Mouse (Mus musculus) cerebellum, postnatal 10 days (tissue): ENCODE results near the gene Rab3c.

Experiments
- DNase-seq, 2 experiments: peaks; one replicate each; pipeline ENCODE4 v3.0.0; 2021; ENCODE audit warnings: mixed read lengths in 2 of 2

Rab3c gene

DNA sequence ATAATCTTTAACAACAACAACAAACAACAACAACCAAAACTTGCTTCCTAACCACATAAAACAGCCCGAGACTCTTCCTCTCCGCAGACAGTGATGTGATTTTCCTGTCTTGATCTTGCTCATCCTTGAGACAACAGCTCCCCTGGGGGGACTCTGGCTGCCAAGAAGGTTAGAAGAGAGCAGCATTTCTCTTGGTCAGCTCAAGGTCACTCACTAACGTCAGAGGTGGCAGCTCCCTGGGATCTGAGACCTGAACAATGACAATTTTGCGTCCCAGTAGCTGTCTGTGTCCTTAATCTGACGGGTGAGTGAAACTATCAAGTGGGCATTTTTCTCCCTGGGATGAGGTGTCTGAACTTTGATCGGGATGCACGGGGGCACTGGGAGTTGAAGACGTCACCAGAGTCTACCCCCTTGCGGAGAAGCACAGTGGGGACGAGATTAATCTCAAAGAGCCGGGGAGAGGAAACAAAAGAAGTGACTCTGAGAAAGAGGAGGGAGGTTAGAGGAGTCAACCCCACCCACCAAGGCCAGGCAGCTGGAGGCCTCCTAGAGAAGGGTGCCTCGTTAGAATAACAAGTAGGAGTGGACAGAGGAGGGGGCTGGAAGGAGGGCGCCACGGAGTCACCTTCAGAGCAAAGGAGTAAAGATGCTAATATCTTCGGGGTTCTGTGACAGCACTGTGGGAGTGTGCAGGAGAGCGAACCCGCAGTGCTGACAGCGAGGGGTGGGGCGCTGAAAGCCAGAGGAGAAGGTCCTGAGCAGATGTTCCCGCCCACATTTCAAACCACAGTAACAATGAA, 261.7 kb downstream of the Rab3c start:
- peak; percentile 62 to 63 for DNase-seq

DNA sequence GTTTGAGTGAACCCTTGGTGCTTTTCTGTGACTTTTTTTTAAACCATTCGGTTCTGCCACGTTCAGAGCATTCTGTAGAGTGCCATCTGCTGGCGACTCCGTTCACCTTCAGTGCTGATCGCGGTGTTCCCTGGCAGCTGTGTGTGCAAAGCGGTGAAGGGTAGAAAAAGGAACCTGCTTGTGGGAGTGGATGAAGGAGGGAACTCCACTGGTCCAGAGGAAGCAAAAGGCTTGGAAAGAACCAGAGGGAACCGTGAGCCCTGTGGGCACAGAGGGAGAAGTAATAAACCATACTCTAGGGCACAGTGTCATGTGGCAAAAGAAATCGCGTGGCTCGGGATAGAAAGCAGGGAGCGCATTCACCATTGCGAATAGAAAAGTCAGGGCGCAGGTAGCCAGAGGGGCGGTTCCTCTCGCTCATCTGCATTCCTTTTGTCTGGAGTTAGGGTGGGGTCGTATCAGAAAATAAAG, 262.3 kb downstream of the Rab3c start:
- DNase-seq: peak; percentile 93 to 94

DNA sequence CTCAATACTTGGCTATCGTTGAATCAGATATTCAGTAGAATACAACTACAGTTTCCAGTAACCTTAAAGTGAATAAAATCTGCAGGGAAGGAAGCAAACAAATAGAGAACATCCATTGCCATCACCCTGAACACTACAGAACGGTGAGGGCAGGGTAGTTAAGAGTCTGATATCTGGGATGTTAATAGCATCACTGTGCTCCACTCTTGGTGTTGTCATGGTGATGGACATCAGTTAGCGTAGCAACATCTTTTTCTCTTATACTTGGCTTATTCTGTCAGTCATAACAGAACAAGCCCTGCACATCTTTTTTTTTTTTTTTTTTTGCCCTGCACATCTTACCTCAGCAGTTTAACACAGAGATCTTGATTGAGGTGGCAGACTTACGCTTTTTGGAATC, 268.8 kb downstream of the Rab3c start:
- no peak for DNase-seq

DNA sequence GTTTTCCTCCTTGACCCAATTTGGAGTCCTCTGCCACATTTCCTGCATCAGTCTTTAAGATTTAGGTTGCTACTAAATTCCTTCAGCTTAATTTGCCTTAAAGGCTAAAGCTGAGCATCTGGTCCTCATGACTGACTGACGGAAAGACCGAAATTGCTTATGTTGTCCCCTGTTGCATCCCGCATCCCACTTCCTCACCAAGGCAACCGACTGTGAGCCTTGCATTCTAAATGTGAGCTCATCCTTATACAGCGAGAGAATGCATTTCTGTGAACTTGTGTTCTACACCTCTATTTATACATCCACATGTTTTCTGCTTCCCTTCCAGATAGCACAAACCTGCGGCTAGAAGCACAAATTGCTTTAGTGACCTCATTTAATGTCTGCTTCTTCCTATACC, 269.9 kb downstream of the Rab3c start:
- DNase-seq: no peak

DNA sequence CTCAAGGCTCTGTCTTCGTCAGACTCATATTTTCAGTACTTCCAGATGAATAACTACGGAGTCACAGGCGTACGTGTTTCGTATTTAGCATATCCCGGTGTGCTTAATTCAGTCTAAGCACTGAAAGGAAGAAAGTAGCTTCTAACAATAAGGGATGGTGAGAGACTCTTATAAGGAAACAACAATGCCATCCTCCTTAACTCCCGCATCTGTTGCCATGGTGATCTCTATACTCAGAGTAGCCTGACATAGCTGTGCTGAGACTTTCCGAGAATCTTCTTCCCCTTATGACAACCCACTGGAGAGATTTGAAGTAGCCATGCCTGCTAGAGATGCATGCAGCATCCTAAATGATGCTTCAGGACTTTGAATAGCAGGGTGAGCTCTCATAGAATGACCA, 272.3 kb downstream of the Rab3c start:
- DNase-seq: no peak

DNA sequence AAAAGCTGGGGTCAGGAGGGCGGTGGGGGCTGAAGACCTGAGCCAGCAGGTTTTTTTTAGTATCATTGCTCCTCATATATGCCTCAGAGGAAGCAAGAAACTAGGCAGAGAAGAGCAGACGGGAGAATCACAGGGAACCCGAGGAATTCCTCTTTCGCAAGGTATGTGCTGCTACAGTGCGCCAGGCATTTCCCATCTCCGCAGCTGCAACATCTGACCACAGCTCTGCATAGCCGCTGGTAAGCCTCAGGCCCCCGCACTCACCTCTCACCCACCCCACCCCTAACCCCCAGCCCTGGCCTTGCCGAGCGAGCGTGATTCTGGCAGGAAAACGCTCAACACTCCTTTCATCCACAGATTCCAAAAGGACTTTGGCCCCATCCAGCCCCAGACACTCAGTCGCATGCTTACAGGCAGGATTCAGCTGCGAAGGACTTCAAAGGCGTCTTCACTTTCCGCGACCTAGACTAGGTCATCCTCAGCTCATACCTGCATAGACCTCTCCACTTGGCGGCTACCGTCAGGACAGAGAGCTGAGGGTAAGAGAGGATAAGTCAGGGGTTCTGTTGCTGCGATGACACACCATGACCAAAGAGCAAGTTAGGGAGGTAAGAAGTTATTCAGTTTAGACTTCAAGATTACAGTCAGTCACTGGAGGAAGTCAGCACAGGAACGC, 274.6 kb downstream of the Rab3c start:
- DNase-seq: no peak
